Mouse (Mus musculus): ENCODE results near the gene Kidins220. TPM values are rescaled to one million over a fixed set of nuclear protein-coding genes. Genes with fewer than 3 reads are reported as not detected.

Kidins220 gene
- 42.2 and 44.5 TPM in 2 replicates for polyA plus RNA-seq (2011; ENCODE audit: insufficient read depth, insufficient read length, low read depth, missing spikeins)

DNA sequence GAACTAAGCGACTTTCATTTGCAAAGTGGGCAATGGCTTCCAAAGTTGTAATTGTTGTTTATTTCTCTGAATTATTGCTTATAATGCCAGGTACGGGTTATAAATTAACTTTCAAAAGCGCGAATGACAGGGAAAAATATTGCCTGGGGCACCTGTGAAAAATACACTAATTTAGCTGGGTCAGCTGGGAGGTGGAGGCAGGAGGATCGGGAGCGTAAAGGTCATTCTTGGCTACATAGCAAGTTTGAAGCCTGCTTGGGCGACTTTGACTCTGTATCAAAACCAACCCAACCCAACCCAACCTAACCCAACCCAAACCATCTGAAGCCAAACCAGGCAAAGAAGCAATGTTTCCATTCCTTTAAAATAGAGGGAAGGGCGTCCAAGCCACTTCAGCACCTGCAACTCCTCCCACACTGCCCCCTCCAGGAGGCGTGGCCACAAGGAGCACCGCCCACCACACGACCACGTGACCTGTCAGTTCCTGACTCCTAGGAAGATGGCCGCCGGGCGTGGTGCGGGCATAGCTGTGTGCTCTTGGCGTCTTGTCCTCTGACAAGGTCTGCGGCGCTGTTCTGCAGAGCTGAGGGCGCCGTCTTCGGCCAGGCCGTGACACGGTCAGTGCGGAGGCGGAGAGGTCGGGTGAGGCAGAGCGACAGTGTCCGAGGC lies at the start of gene Kidins220:
TSS of gene Kidins220 (plus strand) at position 480 of the 669 bp plus-strand sequence.
- TF ChIP-seq POLR2A (IDR thresholded peaks at IDR 0.05; ENCODE audit: insufficient read depth, low read length), result peak; percentile 58
- no peak for TF ChIP-seq CTCF (IDR thresholded peaks at IDR 0.05; ENCODE audit: low read depth, low read length)
- TF ChIP-seq EP300 (IDR thresholded peaks at IDR 0.05; ENCODE audit: insufficient read depth, low read depth, low read length), result 0 out of 2 replicates have a peak, but pooled peaks have one; percentile 29
- H3K27me3 ChIP-seq (ENCODE audit: control insufficient read depth, insufficient read depth, low read length, poor library complexity, severe bottlenecking), result no peaks in the 10 kb centered on the region
- no peak within 1 kb of the TSS for H3K27ac ChIP-seq (ENCODE audit: insufficient read depth, low read length)

DNA sequence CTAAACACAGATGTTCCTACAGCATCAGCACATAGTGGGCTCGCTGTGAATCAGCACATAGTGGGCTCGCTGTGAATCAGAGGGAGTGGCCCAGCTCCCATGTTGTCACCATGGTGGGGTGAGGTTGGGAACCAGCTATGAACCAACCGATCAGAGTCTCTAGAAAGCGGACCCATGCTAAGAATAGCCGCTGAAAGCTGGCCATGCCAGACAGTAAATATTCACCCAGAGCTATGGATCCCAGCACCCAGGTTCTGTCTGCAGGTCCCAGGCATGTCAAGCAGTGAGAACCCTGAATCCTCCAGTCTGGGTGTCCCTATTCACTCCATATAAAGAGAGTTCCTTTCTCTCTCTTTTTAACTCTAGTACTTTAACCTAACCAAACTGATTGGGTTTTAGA lies 49.4 kb upstream of the Kidins220 start:
- Histone ChIP-seq H3K27ac (ENCODE audit: insufficient read depth, low read length) (no peak overlapping the region), H3K4me1 (ENCODE audit: control insufficient read depth, insufficient read depth, low read length) (no peaks in the 10 kb centered on the region), H3K9me3 (replicated peaks; ENCODE audit: control insufficient read depth, insufficient read depth, low read length, poor library complexity, severe bottlenecking) (no peaks in the 10 kb centered on the region), H3K36me3 (ENCODE audit: control insufficient read depth, insufficient read depth, low read length, poor library complexity, severe bottlenecking) (no peaks in the 10 kb centered on the region), H3K27me3 (ENCODE audit: control insufficient read depth, insufficient read depth, low read length, poor library complexity, severe bottlenecking) (no peaks in the 10 kb centered on the region), H3K9ac (ENCODE audit: low read depth, poor library complexity, severe bottlenecking) (no peak overlapping the region), H3K4me3 (ENCODE audit: low read depth, low read length) (no peak overlapping the region)
- TF ChIP-seq CTCF (IDR thresholded peaks at IDR 0.05; ENCODE audit: low read depth, low read length) (no peak), EP300 (IDR thresholded peaks at IDR 0.05; ENCODE audit: insufficient read depth, low read depth, low read length) (no peak), POLR2A (IDR thresholded peaks at IDR 0.05; ENCODE audit: insufficient read depth, low read length) (no peak)

More for the DNA sequence above, at the start of gene Kidins220:
- H3K4me3 ChIP-seq (ENCODE audit: low read depth, low read length), result peak within 1 kb of the TSS; percentile 84
- H3K9me3 ChIP-seq (replicated peaks; ENCODE audit: control insufficient read depth, insufficient read depth, low read length, poor library complexity, severe bottlenecking), result no peaks in the 10 kb centered on the region
- H3K9ac ChIP-seq (ENCODE audit: low read depth, poor library complexity, severe bottlenecking), result peak within 1 kb of the TSS; percentile 57
- H3K4me1 ChIP-seq (ENCODE audit: control insufficient read depth, insufficient read depth, low read length), result no peaks in the 10 kb centered on the region
- no peaks in the 10 kb centered on the region for H3K36me3 ChIP-seq (ENCODE audit: control insufficient read depth, insufficient read depth, low read length, poor library complexity, severe bottlenecking)

- Histone ChIP-seq H3K4me3 (ENCODE audit: low read depth, low read length) (no peak overlapping the region), H3K9me3 (replicated peaks; ENCODE audit: control insufficient read depth, insufficient read depth, low read length, poor library complexity, severe bottlenecking) (no peaks in the 10 kb centered on the region), H3K27me3 (ENCODE audit: control insufficient read depth, insufficient read depth, low read length, poor library complexity, severe bottlenecking) (no peaks in the 10 kb centered on the region), H3K9ac (ENCODE audit: low read depth, poor library complexity, severe bottlenecking) (no peak overlapping the region), H3K27ac (ENCODE audit: insufficient read depth, low read length) (no peak overlapping the region), H3K4me1 (ENCODE audit: control insufficient read depth, insufficient read depth, low read length) (no peaks in the 10 kb centered on the region), H3K36me3 (ENCODE audit: control insufficient read depth, insufficient read depth, low read length, poor library complexity, severe bottlenecking) (no peaks in the 10 kb centered on the region)
- TF ChIP-seq POLR2A (IDR thresholded peaks at IDR 0.05; ENCODE audit: insufficient read depth, low read length), result no peak
- no peak for TF ChIP-seq EP300 (IDR thresholded peaks at IDR 0.05; ENCODE audit: insufficient read depth, low read depth, low read length)
- TF ChIP-seq CTCF (IDR thresholded peaks at IDR 0.05; ENCODE audit: low read depth, low read length), result no peak
Measured at GRCm38 (mm10) chr12:24925684-24926083, 49.0 kb upstream of the Kidins220 start.

- no peak for TF ChIP-seq EP300 (IDR thresholded peaks at IDR 0.05; ENCODE audit: insufficient read depth, low read depth, low read length)
- no peak for TF ChIP-seq POLR2A (IDR thresholded peaks at IDR 0.05; ENCODE audit: insufficient read depth, low read length)
- no peak for TF ChIP-seq CTCF (IDR thresholded peaks at IDR 0.05; ENCODE audit: low read depth, low read length)
- Histone ChIP-seq H3K9ac (ENCODE audit: low read depth, poor library complexity, severe bottlenecking) (no peak overlapping the region), H3K36me3 (ENCODE audit: control insufficient read depth, insufficient read depth, low read length, poor library complexity, severe bottlenecking) (no peaks in the 10 kb centered on the region), H3K4me3 (ENCODE audit: low read depth, low read length) (no peak overlapping the region), H3K27ac (ENCODE audit: insufficient read depth, low read length) (no peak overlapping the region), H3K27me3 (ENCODE audit: control insufficient read depth, insufficient read depth, low read length, poor library complexity, severe bottlenecking) (no peaks in the 10 kb centered on the region), H3K9me3 (replicated peaks; ENCODE audit: control insufficient read depth, insufficient read depth, low read length, poor library complexity, severe bottlenecking) (no peaks in the 10 kb centered on the region), H3K4me1 (ENCODE audit: control insufficient read depth, insufficient read depth, low read length) (no peaks in the 10 kb centered on the region)
Measured at GRCm38 (mm10) chr12:24928051-24928748, 46.5 kb upstream of the Kidins220 start.

GRCm38 (mm10) chr12:24929043-24929442 lies 45.7 kb upstream of the Kidins220 start:
- no peaks in the 10 kb centered on the region for H3K27me3 ChIP-seq (ENCODE audit: control insufficient read depth, insufficient read depth, low read length, poor library complexity, severe bottlenecking)
- H3K9me3 ChIP-seq (replicated peaks; ENCODE audit: control insufficient read depth, insufficient read depth, low read length, poor library complexity, severe bottlenecking), result no peaks in the 10 kb centered on the region
- H3K36me3 ChIP-seq (ENCODE audit: control insufficient read depth, insufficient read depth, low read length, poor library complexity, severe bottlenecking), result no peaks in the 10 kb centered on the region
- H3K27ac ChIP-seq (ENCODE audit: insufficient read depth, low read length), result no peak overlapping the region
- no peak overlapping the region for H3K9ac ChIP-seq (ENCODE audit: low read depth, poor library complexity, severe bottlenecking)
- TF ChIP-seq CTCF (IDR thresholded peaks at IDR 0.05; ENCODE audit: low read depth, low read length) (no peak), POLR2A (IDR thresholded peaks at IDR 0.05; ENCODE audit: insufficient read depth, low read length) (no peak)
- no peaks in the 10 kb centered on the region for H3K4me1 ChIP-seq (ENCODE audit: control insufficient read depth, insufficient read depth, low read length)
- no peak overlapping the region for H3K4me3 ChIP-seq (ENCODE audit: low read depth, low read length)

DNA sequence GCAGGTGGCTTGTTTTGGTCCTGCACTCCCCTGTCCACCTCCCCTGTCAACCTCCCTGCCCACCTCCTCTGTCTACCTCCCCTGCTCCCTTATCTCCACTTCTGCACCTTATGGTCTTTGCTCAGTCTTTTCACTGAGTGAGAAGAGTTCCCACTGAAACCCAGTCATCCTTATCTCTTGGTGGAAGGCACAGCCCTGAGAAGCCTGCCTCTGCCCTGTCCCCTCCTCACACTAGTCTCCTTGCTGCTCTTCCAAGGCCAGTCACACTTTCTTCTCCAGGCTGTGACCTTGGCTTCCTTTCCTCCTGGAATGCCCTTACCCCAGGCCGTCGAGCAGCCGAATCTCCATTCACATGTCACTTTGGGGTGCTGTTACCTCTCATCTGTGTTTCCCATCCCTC lies 44.0 kb upstream of the Kidins220 start:
- Histone ChIP-seq H3K27ac (ENCODE audit: insufficient read depth, low read length) (no peak overlapping the region), H3K27me3 (ENCODE audit: control insufficient read depth, insufficient read depth, low read length, poor library complexity, severe bottlenecking) (no peaks in the 10 kb centered on the region), H3K9ac (ENCODE audit: low read depth, poor library complexity, severe bottlenecking) (no peak overlapping the region), H3K36me3 (ENCODE audit: control insufficient read depth, insufficient read depth, low read length, poor library complexity, severe bottlenecking) (no peaks in the 10 kb centered on the region), H3K4me3 (ENCODE audit: low read depth, low read length) (no peak overlapping the region), H3K9me3 (replicated peaks; ENCODE audit: control insufficient read depth, insufficient read depth, low read length, poor library complexity, severe bottlenecking) (no peaks in the 10 kb centered on the region), H3K4me1 (ENCODE audit: control insufficient read depth, insufficient read depth, low read length) (no peaks in the 10 kb centered on the region)
- TF ChIP-seq CTCF (IDR thresholded peaks at IDR 0.05; ENCODE audit: low read depth, low read length) (no peak), POLR2A (IDR thresholded peaks at IDR 0.05; ENCODE audit: insufficient read depth, low read length) (no peak), EP300 (IDR thresholded peaks at IDR 0.05; ENCODE audit: insufficient read depth, low read depth, low read length) (no peak)

Data from ES-Bruce4 (cell line).